Mouse (Mus musculus): ENCODE results near the gene Gm17268. TPM values are rescaled to one million over a fixed set of nuclear protein-coding genes. Genes with fewer than 3 reads are reported as not detected.

Gm17268 gene
- polyA plus RNA-seq, 1 experiment from 2014 or later: not detected

GRCm38 (mm10) chr11:82019793-82020192 lies 18.6 kb downstream of the Gm17268 start:
- no peaks in the 10 kb centered on the region for H3K4me1 ChIP-seq (replicated peaks; ENCODE audit: control insufficient read depth, insufficient read depth, low read length)
- no peaks in the 10 kb centered on the region for H3K27me3 ChIP-seq (ENCODE audit: control insufficient read depth, insufficient read depth, low read depth, low read length)
- H3K4me3 ChIP-seq (ENCODE audit: low read length): no peak overlapping the region
- H3K9me3 ChIP-seq (ENCODE audit: control insufficient read depth, low read length): no peaks in the 10 kb centered on the region
- H3K9ac ChIP-seq (ENCODE audit: low read length): no peak overlapping the region
- H3K27ac ChIP-seq (ENCODE audit: low read length): no peak overlapping the region
- no peaks in the 10 kb centered on the region for H3K36me3 ChIP-seq (ENCODE audit: control insufficient read depth, insufficient read depth, low read length)
- no peak overlapping the region for H3K4me2 ChIP-seq (ENCODE audit: low read depth, low read length)
- no peak for ATAC-seq (ENCODE audit: low read depth)

GRCm38 (mm10) chr11:82019389-82019788 lies 19.0 kb downstream of the Gm17268 start:
- no peak overlapping the region for H3K4me3 ChIP-seq (ENCODE audit: low read length)
- no peak for ATAC-seq (ENCODE audit: low read depth)
- no peaks in the 10 kb centered on the region for H3K4me1 ChIP-seq (replicated peaks; ENCODE audit: control insufficient read depth, insufficient read depth, low read length)
- 43% methylated on average over 2 of the region's 2 CpGs for WGBS
- no peaks in the 10 kb centered on the region for H3K9me3 ChIP-seq (ENCODE audit: control insufficient read depth, low read length)
- no peaks in the 10 kb centered on the region for H3K36me3 ChIP-seq (ENCODE audit: control insufficient read depth, insufficient read depth, low read length)
- no peaks in the 10 kb centered on the region for H3K27me3 ChIP-seq (ENCODE audit: control insufficient read depth, insufficient read depth, low read depth, low read length)
- H3K9ac ChIP-seq (ENCODE audit: low read length): no peak overlapping the region
- no peak overlapping the region for H3K4me2 ChIP-seq (ENCODE audit: low read depth, low read length)
- H3K27ac ChIP-seq (ENCODE audit: low read length): no peak overlapping the region

GRCm38 (mm10) chr11:82016181-82016780 lies 22.1 kb downstream of the Gm17268 start:
- 75% methylated on average over 3 of the region's 3 CpGs for WGBS
- no peaks in the 10 kb centered on the region for H3K9me3 ChIP-seq (ENCODE audit: control insufficient read depth, low read length)
- ATAC-seq (ENCODE audit: low read depth): no peak
- 0 out of 2 replicates have a peak, but pooled peaks cover 3% of the 10 kb centered on the region for H3K4me1 ChIP-seq (replicated peaks; ENCODE audit: control insufficient read depth, insufficient read depth, low read length)
- H3K4me2 ChIP-seq (ENCODE audit: low read depth, low read length): no peak overlapping the region
- no peak overlapping the region for H3K4me3 ChIP-seq (ENCODE audit: low read length)
- no peaks in the 10 kb centered on the region for H3K36me3 ChIP-seq (ENCODE audit: control insufficient read depth, insufficient read depth, low read length)
- no peak overlapping the region for H3K9ac ChIP-seq (ENCODE audit: low read length)
- H3K27ac ChIP-seq (ENCODE audit: low read length): no peak overlapping the region
- no peaks in the 10 kb centered on the region for H3K27me3 ChIP-seq (ENCODE audit: control insufficient read depth, insufficient read depth, low read depth, low read length)

- Histone ChIP-seq H3K27ac (ENCODE audit: low read length) (no peak overlapping the region), H3K27me3 (ENCODE audit: control insufficient read depth, insufficient read depth, low read depth, low read length) (no peaks in the 10 kb centered on the region), H3K4me2 (ENCODE audit: low read depth, low read length) (no peak overlapping the region), H3K9ac (ENCODE audit: low read length) (no peak overlapping the region), H3K36me3 (ENCODE audit: control insufficient read depth, insufficient read depth, low read length) (no peaks in the 10 kb centered on the region), H3K4me3 (ENCODE audit: low read length) (no peak overlapping the region), H3K9me3 (ENCODE audit: control insufficient read depth, low read length) (no peaks in the 10 kb centered on the region), H3K4me1 (replicated peaks; ENCODE audit: control insufficient read depth, insufficient read depth, low read length) (0 out of 2 replicates have a peak, but pooled peaks cover 3% of the 10 kb centered on the region)
- 44% methylated on average over 2 of the region's 2 CpGs for WGBS
- ATAC-seq (ENCODE audit: low read depth): no peak
These were observed 23.3 kb downstream of the Gm17268 start for GRCm38 (mm10) chr11:82015066-82015465.

- Histone ChIP-seq H3K4me1 (replicated peaks; ENCODE audit: control insufficient read depth, insufficient read depth, low read length) (0 out of 2 replicates have a peak, but pooled peaks cover 3% of the 10 kb centered on the region), H3K9ac (ENCODE audit: low read length) (no peak overlapping the region), H3K27ac (ENCODE audit: low read length) (no peak overlapping the region), H3K36me3 (ENCODE audit: control insufficient read depth, insufficient read depth, low read length) (no peaks in the 10 kb centered on the region), H3K9me3 (ENCODE audit: control insufficient read depth, low read length) (no peaks in the 10 kb centered on the region), H3K4me3 (ENCODE audit: low read length) (no peak overlapping the region), H3K4me2 (ENCODE audit: low read depth, low read length) (no peak overlapping the region), H3K27me3 (ENCODE audit: control insufficient read depth, insufficient read depth, low read depth, low read length) (no peaks in the 10 kb centered on the region)
- ATAC-seq (ENCODE audit: low read depth): no peak
- 24% methylated on average over 1 of the region's 1 CpGs for WGBS
These were observed 24.6 kb downstream of the Gm17268 start for GRCm38 (mm10) chr11:82013756-82014155.

- WGBS: 57% methylated on average over 8 of the region's 8 CpGs
These were observed 26.8 kb downstream of the Gm17268 start for GRCm38 (mm10) chr11:82011411-82012193.

GRCm38 (mm10) chr11:82010115-82010514 lies 28.2 kb downstream of the Gm17268 start:
- no peak for ATAC-seq (ENCODE audit: low read depth)
- 82% methylated on average over 3 of the region's 3 CpGs for whole genome bisulfite sequencing

More at GRCm38 (mm10) chr11:82011411-82012193, 26.8 kb downstream of the Gm17268 start:
- H3K9me3 ChIP-seq (ENCODE audit: control insufficient read depth, low read length): no peaks in the 10 kb centered on the region
- H3K9ac ChIP-seq (ENCODE audit: low read length): no peak overlapping the region
- H3K4me1 ChIP-seq (replicated peaks; ENCODE audit: control insufficient read depth, insufficient read depth, low read length): peaks cover 4% of the 10 kb centered on the region; the same call in 1 of the 2 replicates
- H3K27me3 ChIP-seq (ENCODE audit: control insufficient read depth, insufficient read depth, low read depth, low read length): no peaks in the 10 kb centered on the region
- peak; percentile 29; the same call in 1 of the 2 replicates for ATAC-seq (ENCODE audit: low read depth)
- no peak overlapping the region for H3K4me3 ChIP-seq (ENCODE audit: low read length)
- H3K36me3 ChIP-seq (ENCODE audit: control insufficient read depth, insufficient read depth, low read length): no peaks in the 10 kb centered on the region
- no peak overlapping the region for H3K4me2 ChIP-seq (ENCODE audit: low read depth, low read length)
- no peak overlapping the region for H3K27ac ChIP-seq (ENCODE audit: low read length)

GRCm38 (mm10) chr11:82006796-82007423 lies 31.5 kb downstream of the Gm17268 start:
- Histone ChIP-seq H3K9me3 (ENCODE audit: control insufficient read depth, low read length) (no peaks in the 10 kb centered on the region), H3K4me2 (ENCODE audit: low read depth, low read length) (peak overlapping the region; percentile 19), H3K27ac (ENCODE audit: low read length) (peak overlapping the region; percentile 68), H3K27me3 (ENCODE audit: control insufficient read depth, insufficient read depth, low read depth, low read length) (no peaks in the 10 kb centered on the region), H3K9ac (ENCODE audit: low read length) (no peak overlapping the region), H3K4me3 (ENCODE audit: low read length) (no peak overlapping the region), H3K36me3 (ENCODE audit: control insufficient read depth, insufficient read depth, low read length) (no peaks in the 10 kb centered on the region), H3K4me1 (replicated peaks; ENCODE audit: control insufficient read depth, insufficient read depth, low read length) (peaks cover 5% of the 10 kb centered on the region; the same call in 1 of the 2 replicates)
- peak; percentile 95 for ATAC-seq (ENCODE audit: low read depth)
- 25% methylated on average over 12 of the region's 12 CpGs for WGBS

More at GRCm38 (mm10) chr11:82010115-82010514, 28.2 kb downstream of the Gm17268 start:
- Histone ChIP-seq H3K27ac (ENCODE audit: low read length) (no peak overlapping the region), H3K36me3 (ENCODE audit: control insufficient read depth, insufficient read depth, low read length) (no peaks in the 10 kb centered on the region), H3K4me2 (ENCODE audit: low read depth, low read length) (no peak overlapping the region), H3K27me3 (ENCODE audit: control insufficient read depth, insufficient read depth, low read depth, low read length) (no peaks in the 10 kb centered on the region), H3K4me1 (replicated peaks; ENCODE audit: control insufficient read depth, insufficient read depth, low read length) (peaks cover 5% of the 10 kb centered on the region; the same call in 1 of the 2 replicates), H3K9me3 (ENCODE audit: control insufficient read depth, low read length) (no peaks in the 10 kb centered on the region), H3K9ac (ENCODE audit: low read length) (no peak overlapping the region), H3K4me3 (ENCODE audit: low read length) (no peak overlapping the region)

GRCm38 (mm10) chr11:82004810-82005209 lies 33.6 kb downstream of the Gm17268 start:
- Histone ChIP-seq H3K4me3 (ENCODE audit: low read length) (no peak overlapping the region), H3K4me1 (replicated peaks; ENCODE audit: control insufficient read depth, insufficient read depth, low read length) (peaks cover 2% of the 10 kb centered on the region; the same call in 1 of the 2 replicates), H3K36me3 (ENCODE audit: control insufficient read depth, insufficient read depth, low read length) (no peaks in the 10 kb centered on the region), H3K9me3 (ENCODE audit: control insufficient read depth, low read length) (no peaks in the 10 kb centered on the region), H3K4me2 (ENCODE audit: low read depth, low read length) (no peak overlapping the region), H3K27me3 (ENCODE audit: control insufficient read depth, insufficient read depth, low read depth, low read length) (no peaks in the 10 kb centered on the region), H3K9ac (ENCODE audit: low read length) (no peak overlapping the region), H3K27ac (ENCODE audit: low read length) (no peak overlapping the region)
- ATAC-seq (ENCODE audit: low read depth): no peak
- WGBS: 58% methylated on average over 2 of the region's 2 CpGs

All from lung, embryonic 16.5 days (tissue).